Mouse (Mus musculus) hindlimb bud, embryonic 11.5 days (tissue): ENCODE measurements around the gene Nlrp9b.
"Not testable (repeated sequence)": the region's sequence is repeated elsewhere in the genome, so short reads cannot be mapped to it uniquely, and the experiment has no call there.

ENCODE experiments used
- DNase-seq: peaks from one replicate; pipeline ENCODE4 v3.0.0-alpha.2; 2012; ENCODE audit warnings: low read depth, low spot score; ENCODE audit errors: extremely low spot score

The Nlrp9b gene

DNA sequence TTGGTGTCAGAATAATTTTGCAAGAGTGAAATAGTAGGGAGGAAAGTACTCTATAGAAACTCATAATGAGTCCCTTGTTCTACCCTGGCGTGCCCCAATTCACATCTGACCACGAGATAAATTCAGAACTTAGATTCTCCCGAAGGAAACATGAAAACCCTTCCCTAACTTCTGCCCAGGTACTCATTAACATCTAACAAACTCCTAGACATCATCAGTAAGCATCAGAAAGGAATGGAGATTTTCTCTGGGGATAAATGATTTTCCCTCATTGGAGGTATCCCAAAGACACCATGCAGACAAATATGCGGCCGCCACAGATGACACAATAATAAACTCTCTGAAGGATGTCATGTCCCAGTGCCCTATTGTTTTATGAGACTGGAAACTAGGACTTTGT lies 108.1 kb downstream of the Nlrp9b start, which contains the start of gene Vmn1r91:
Vmn1r91 (plus strand) TSS at position 301 of the 400 bp plus-strand sequence.
- not testable (repeated sequence) for DNase-seq

DNA sequence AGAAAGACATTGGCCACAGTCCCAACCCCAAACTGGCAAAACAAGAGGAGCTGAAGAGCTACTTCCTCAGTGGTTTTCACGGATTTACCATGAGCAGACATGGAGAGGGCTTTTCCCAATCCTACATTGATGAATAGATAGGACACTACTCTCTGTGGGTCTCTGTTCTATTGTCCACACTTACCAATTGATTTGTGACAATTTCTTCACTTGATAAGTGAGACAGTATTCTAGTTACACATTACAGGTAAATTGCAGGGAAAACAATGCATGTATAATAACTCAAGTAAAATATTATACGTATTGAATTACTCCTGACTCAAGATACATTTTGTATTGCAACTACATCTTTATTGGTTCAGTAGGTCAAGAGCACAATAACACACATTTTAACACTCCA lies 131.2 kb downstream of the Nlrp9b start, which contains the start of gene Gm16442:
Gm16442 (minus strand) TSS at position 101 of the 400 bp plus-strand sequence.
- not testable (repeated sequence) for DNase-seq
